Mouse (Mus musculus) stomach, embryonic 16.5 days (tissue): Measurements from ENCODE around the gene Kyat1. TPM values are rescaled to one million over a fixed set of nuclear protein-coding genes. Genes with fewer than 3 reads are reported as not detected.

Source experiments
- ATAC-seq: fragments of 200-750 bp; cut with Nextera tagmentation; 2 replicates; pipeline ENCODE4 v1.8.0; 2017; ENCODE audit warnings: moderate number of reproducible peaks, moderate TSS enrichment; ENCODE audit not compliant: insufficient read depth, low FRiP score
- H3K27ac ChIP-seq: fragments of 300-500 bp; sonication (generic); 2 replicates; pipeline ENCODE4 v1.5.1; 2014; ENCODE audit warnings: low read length
- H3K27me3 ChIP-seq: fragments of 300-500 bp; sonication (generic); 2 replicates; pipeline ENCODE4 v1.6.1; 2014; ENCODE audit warnings: low read length, control low read depth, mixed read lengths; ENCODE audit not compliant: control insufficient read depth, insufficient read depth
- H3K36me3 ChIP-seq: fragments of 300-500 bp; sonication (generic); 2 replicates; pipeline ENCODE4 v1.6.1; 2014; ENCODE audit warnings: low read length; ENCODE audit not compliant: control insufficient read depth, insufficient read depth
- H3K4me1 ChIP-seq: fragments of 300-500 bp; sonication (generic); 2 replicates; pipeline ENCODE4 v1.6.1; 2014; ENCODE audit warnings: low read length, control low read depth, mixed read lengths; ENCODE audit not compliant: control insufficient read depth, insufficient read depth
- H3K4me2 ChIP-seq: fragments of 300-500 bp; sonication (generic); 2 replicates; pipeline ENCODE4 v1.6.1; 2014; ENCODE audit warnings: low read depth, low read length, mixed read lengths
- H3K4me3 ChIP-seq: fragments of 300-500 bp; sonication (generic); replicated peaks from 2 replicates; pipeline ENCODE4 v1.5.1; 2014; ENCODE audit warnings: mild to moderate bottlenecking, low read length
- H3K9ac ChIP-seq: fragments of 300-500 bp; sonication (generic); 2 replicates; pipeline ENCODE4 v1.6.1; 2014; ENCODE audit warnings: low read length
- H3K9me3 ChIP-seq: fragments of 300-500 bp; sonication (generic); replicated peaks from 2 replicates; pipeline ENCODE4 v1.6.1; 2016; ENCODE audit warnings: low read length, control low read depth; ENCODE audit not compliant: control insufficient read depth
- WGBS: fragments of 180-500 bp; shearing (Covaris S2); extraction: QIAGEN DNeasy Blood & Tissue Kit; methylation state at CpG from one replicate; pipeline ENCODE4 v1.1.7; 2014; 5-methylcytosine and 5-hydroxymethylcytosine counted together
- polyA plus RNA-seq: library from polyadenylated mRNA; unstranded; fragments of >200 nt; fragmentation: Nextera tagmentation; extraction: Ambion mirVana; gene quantifications from 2 replicates; pipeline ENCODE4 v1.2.1, GENCODE M21; 2015

Kyat1 gene
- polyA plus RNA-seq, 1 experiment from 2014 or later: 25.8 TPM

- Histone ChIP-seq H3K4me2 (peak overlapping the region; percentile 25), H3K27me3 (no peaks in the 10 kb centered on the region), H3K9me3 (no peaks in the 10 kb centered on the region), H3K27ac (peak overlapping the region; percentile 91), H3K4me1 (peaks cover 20% of the 10 kb centered on the region), H3K9ac (peak overlapping the region; percentile 57), H3K4me3 (no peak overlapping the region), H3K36me3 (peaks cover 17% of the 10 kb centered on the region)
- ATAC-seq: peak; percentile 61; the same call in 1 of the 2 replicates
- WGBS: 51% methylated on average over 7 of the region's 7 CpGs
These were observed 39.0 kb upstream of the Kyat1 start for GRCm38 (mm10) chr2:30244595-30245178.

GRCm38 (mm10) chr2:30243391-30243790, 37.7 kb upstream of the Kyat1 start:
- WGBS: 93% methylated on average over 4 of the region's 4 CpGs
- H3K4me1 ChIP-seq: peaks cover 33% of the 10 kb centered on the region
- H3K4me2 ChIP-seq: no peak overlapping the region
- H3K9ac ChIP-seq: no peak overlapping the region
- H3K36me3 ChIP-seq: peaks cover 17% of the 10 kb centered on the region
- H3K27ac ChIP-seq: no peak overlapping the region
- ATAC-seq: no peak
- H3K9me3 ChIP-seq: no peaks in the 10 kb centered on the region
- H3K4me3 ChIP-seq: no peak overlapping the region
- no peaks in the 10 kb centered on the region for H3K27me3 ChIP-seq

- H3K27ac ChIP-seq: peak overlapping the region; percentile 71
- H3K9ac ChIP-seq: no peak overlapping the region
- peaks cover 17% of the 10 kb centered on the region for H3K36me3 ChIP-seq
- H3K9me3 ChIP-seq: no peaks in the 10 kb centered on the region
- H3K27me3 ChIP-seq: no peaks in the 10 kb centered on the region
- H3K4me3 ChIP-seq: no peak overlapping the region
- peaks cover 35% of the 10 kb centered on the region for H3K4me1 ChIP-seq
- 41% methylated on average over 4 of the region's 4 CpGs for WGBS
- no peak for ATAC-seq
- no peak overlapping the region for H3K4me2 ChIP-seq
These were observed 36.9 kb upstream of the Kyat1 start for GRCm38 (mm10) chr2:30242509-30242908.

DNA sequence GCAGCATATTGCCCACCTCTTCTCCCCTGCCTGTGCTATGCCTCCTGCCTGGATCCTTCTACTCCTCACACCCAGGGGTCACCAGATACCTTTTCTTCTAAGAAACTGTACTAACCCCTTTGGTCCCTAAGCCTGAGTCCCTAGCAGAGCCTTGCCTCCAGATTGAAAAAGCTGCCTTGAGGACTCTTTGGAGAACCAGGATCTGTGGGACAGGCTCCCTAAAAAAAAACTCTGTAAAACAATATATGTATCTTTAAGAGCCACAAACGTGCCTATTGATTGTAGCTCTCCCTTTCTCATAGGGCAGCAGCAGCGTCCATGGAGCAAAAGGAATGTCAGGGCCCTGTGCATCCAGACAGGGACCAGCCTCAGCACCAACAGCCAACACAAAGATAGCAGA, 34.6 kb upstream of the Kyat1 start, which contains the start of gene Gm28035:
Gm28035 (plus strand) TSS at position 301 of the 400 bp plus-strand sequence.
- Histone ChIP-seq H3K4me2 (peak within 1 kb of the TSS; percentile 83), H3K36me3 (peaks cover 17% of the 10 kb centered on the region), H3K4me3 (peak within 1 kb of the TSS; percentile 84), H3K27me3 (no peaks in the 10 kb centered on the region), H3K9ac (peak within 1 kb of the TSS; percentile 90), H3K27ac (peak within 1 kb of the TSS; percentile 86; the same call in 1 of the 2 replicates), H3K4me1 (peaks cover 38% of the 10 kb centered on the region), H3K9me3 (no peaks in the 10 kb centered on the region)
- WGBS: 76% methylated on average over 2 of the region's 2 CpGs
- no peak for ATAC-seq

GRCm38 (mm10) chr2:30239777-30240176, 34.1 kb upstream of the Kyat1 start:
- H3K27me3 ChIP-seq: no peaks in the 10 kb centered on the region
- H3K9me3 ChIP-seq: no peaks in the 10 kb centered on the region
- WGBS: 68% methylated on average over 4 of the region's 4 CpGs
- peak overlapping the region; percentile 83; the same call in 1 of the 2 replicates for H3K4me2 ChIP-seq
- no peak overlapping the region for H3K9ac ChIP-seq
- peak overlapping the region; percentile 86; the same call in 1 of the 2 replicates for H3K27ac ChIP-seq
- H3K4me3 ChIP-seq: peak overlapping the region; percentile 84; the same call in 1 of the 2 replicates
- H3K4me1 ChIP-seq: peaks cover 35% of the 10 kb centered on the region
- ATAC-seq: no peak
- H3K36me3 ChIP-seq: peaks cover 17% of the 10 kb centered on the region

DNA sequence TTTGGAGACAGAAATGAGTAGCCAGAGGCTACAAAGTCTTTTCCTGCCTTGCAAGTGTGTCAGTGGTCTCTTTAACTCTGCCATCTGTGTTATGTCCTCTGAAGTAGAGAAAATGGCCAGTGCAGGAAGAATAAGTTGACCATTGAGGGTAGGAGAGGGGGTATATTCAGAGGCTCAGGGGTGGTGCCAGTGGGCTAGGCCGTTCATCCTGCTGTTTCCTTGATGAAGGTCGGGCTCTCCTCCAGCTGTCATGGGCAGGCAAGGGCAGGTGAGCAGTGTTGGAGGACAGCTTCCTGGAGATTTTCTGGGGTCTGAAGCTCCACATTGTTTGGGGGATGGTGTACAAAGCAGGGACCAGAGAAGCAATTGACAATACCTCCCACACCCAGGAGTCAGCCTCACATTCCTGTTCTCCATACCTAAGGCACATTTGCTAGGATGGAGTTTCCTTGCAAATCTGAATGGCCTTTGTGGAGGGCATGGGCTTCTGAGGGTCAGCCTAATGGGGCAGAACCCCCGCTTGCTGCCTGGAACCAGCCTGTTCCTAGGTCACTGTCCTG, 33.3 kb upstream of the Kyat1 start:
- Histone ChIP-seq H3K4me2 (peak overlapping the region; percentile 83), H3K36me3 (peaks cover 17% of the 10 kb centered on the region), H3K4me1 (peaks cover 27% of the 10 kb centered on the region), H3K4me3 (peak overlapping the region; percentile 84), H3K27ac (peak overlapping the region; percentile 86; the same call in 1 of the 2 replicates), H3K9me3 (no peaks in the 10 kb centered on the region), H3K27me3 (no peaks in the 10 kb centered on the region), H3K9ac (peak overlapping the region; percentile 90)
- ATAC-seq: no peak
- WGBS: 54% methylated on average over 3 of the region's 3 CpGs

GRCm38 (mm10) chr2:30237881-30238280, 32.2 kb upstream of the Kyat1 start:
- Histone ChIP-seq H3K4me1 (peaks cover 26% of the 10 kb centered on the region), H3K27ac (peak overlapping the region; percentile 86), H3K9me3 (no peaks in the 10 kb centered on the region), H3K27me3 (no peaks in the 10 kb centered on the region), H3K9ac (peak overlapping the region; percentile 90), H3K4me3 (peak overlapping the region; percentile 84), H3K36me3 (peaks cover 17% of the 10 kb centered on the region), H3K4me2 (peak overlapping the region; percentile 83)
- peak; percentile 89 for ATAC-seq
- WGBS: under 1% methylated on average over 38 of the region's 42 CpGs

DNA sequence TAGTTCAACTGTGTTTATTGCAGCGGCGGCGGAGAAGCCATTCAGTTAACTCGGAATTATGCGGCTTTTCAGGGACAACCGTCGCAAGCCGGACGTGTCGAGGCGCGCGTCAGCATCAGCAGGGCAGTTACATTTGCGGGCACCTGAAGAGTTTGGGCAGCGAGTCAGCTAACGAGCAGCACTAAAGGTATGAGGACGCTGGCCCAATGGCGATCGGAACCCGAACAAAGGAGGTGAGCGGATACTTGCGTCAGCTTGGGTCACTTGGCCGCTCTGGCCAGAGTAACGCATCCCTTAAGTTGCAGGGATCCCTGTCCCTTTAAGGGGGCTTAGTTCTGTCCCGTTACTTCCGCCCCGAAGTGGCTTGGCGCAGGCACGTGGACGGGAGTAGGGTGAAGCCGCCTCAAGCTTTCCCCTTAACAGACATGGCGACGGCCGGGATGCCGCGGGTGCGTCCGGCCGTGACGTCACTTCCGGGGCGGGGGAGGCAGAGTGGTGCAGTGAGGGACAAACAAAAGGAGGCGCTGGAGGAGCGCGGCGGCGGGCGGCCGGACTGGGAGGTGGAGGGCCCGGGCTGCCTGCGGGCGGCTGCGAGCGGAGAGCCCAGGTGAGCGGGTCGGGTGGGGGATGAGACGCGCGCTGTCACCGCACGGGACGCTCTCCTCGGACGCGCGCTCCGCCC, 31.7 kb upstream of the Kyat1 start, which contains the start of gene Lrrc8a:
Lrrc8a (plus strand) TSS at position 517 of the 682 bp plus-strand sequence.
- H3K4me3 ChIP-seq: peak within 1 kb of the TSS; percentile 84
- H3K27me3 ChIP-seq: no peaks in the 10 kb centered on the region
- no peaks in the 10 kb centered on the region for H3K9me3 ChIP-seq
- peak within 1 kb of the TSS; percentile 86 for H3K27ac ChIP-seq
- peak within 1 kb of the TSS; percentile 90 for H3K9ac ChIP-seq
- H3K4me1 ChIP-seq: peaks cover 24% of the 10 kb centered on the region
- H3K36me3 ChIP-seq: peaks cover 17% of the 10 kb centered on the region
- WGBS: under 1% methylated on average over 62 of the region's 67 CpGs
- peak within 1 kb of the TSS; percentile 92 for H3K4me2 ChIP-seq
- ATAC-seq: peak; percentile 96
